In genomic region chr3:90081365-90082240, GRCm38 (mm10) we compare ENCODE assay signal across 8 mouse cellular contexts. TPM values are rescaled to one million over a fixed set of nuclear protein-coding genes. Genes with fewer than 3 reads are reported as not detected.
DNase-seq lines count a peak whose midpoint lies in the region; ATAC-seq and TF ChIP-seq lines count a peak whose summit lies in the region.

No protein-coding gene starts in this region.

- H3K36me3 ChIP-seq in spleen, adult 2 months (ENCODE audit: control insufficient read depth, insufficient read depth, low read length), result 0 out of 2 replicates have a peak, but pooled peaks cover 2% of the 10 kb centered on the region
- no peaks in the 10 kb centered on the region for H3K36me3 ChIP-seq in forebrain, embryonic 16.5 days (ENCODE audit: control insufficient read depth, insufficient read depth)
- H3K36me3 ChIP-seq in kidney, embryonic 16.5 days (ENCODE audit: insufficient read depth, low read length), result peaks cover 3% of the 10 kb centered on the region; the same call in 1 of the 2 replicates
- no peaks in the 10 kb centered on the region for H3K36me3 ChIP-seq in midbrain, embryonic 11.5 days (ENCODE audit: control insufficient read depth, insufficient read depth, low read length)

- TF ChIP-seq POLR2A in spleen, adult 2 months (IDR thresholded peaks at IDR 0.05; ENCODE audit: low read depth, low read length), result no peak

- H3K4me1 ChIP-seq in spleen, adult 2 months (ENCODE audit: control insufficient read depth, insufficient read depth, insufficient read length), result peaks cover 23% of the 10 kb centered on the region; the same call in 1 of the 2 replicates
- peaks cover 53% of the 10 kb centered on the region for H3K4me1 ChIP-seq in forebrain, embryonic 16.5 days (replicated peaks; ENCODE audit: control insufficient read depth, insufficient read depth, low read length)
- H3K4me1 ChIP-seq in kidney, embryonic 16.5 days (ENCODE audit: insufficient read depth, low read length), result peaks cover 58% of the 10 kb centered on the region
- peaks cover 36% of the 10 kb centered on the region for H3K4me1 ChIP-seq in midbrain, embryonic 11.5 days (ENCODE audit: control insufficient read depth, insufficient read depth, low read length)

- H3K9ac ChIP-seq in forebrain, embryonic 16.5 days (replicated peaks; ENCODE audit: low read depth, low read length), result no peak overlapping the region
- peak overlapping the region; percentile 40 for H3K9ac ChIP-seq in kidney, embryonic 16.5 days (replicated peaks; ENCODE audit: low read length)
- no peak overlapping the region; the same call in 1 of the 2 replicates for H3K9ac ChIP-seq in midbrain, embryonic 11.5 days (ENCODE audit: low read length)

- 18% methylated on average over 5 of the region's 5 CpGs for WGBS in spleen, adult 2 months
- WGBS in forebrain, embryonic 16.5 days, result 80% methylated on average over 5 of the region's 5 CpGs
- 61% methylated on average over 5 of the region's 5 CpGs for WGBS in kidney, embryonic 16.5 days
- 86% methylated on average over 5 of the region's 5 CpGs for WGBS in midbrain, embryonic 11.5 days

- H3K27me3 ChIP-seq in spleen, adult 2 months (ENCODE audit: control insufficient read depth, insufficient read depth, low read length), result no peaks in the 10 kb centered on the region
- H3K27me3 ChIP-seq in forebrain, embryonic 16.5 days (replicated peaks; ENCODE audit: control insufficient read depth, insufficient read depth, low read length), result no peaks in the 10 kb centered on the region
- H3K27me3 ChIP-seq in kidney, embryonic 16.5 days (ENCODE audit: insufficient read depth, low read length), result no peaks in the 10 kb centered on the region
- H3K27me3 ChIP-seq in midbrain, embryonic 11.5 days (ENCODE audit: control insufficient read depth, insufficient read depth, low read length), result no peaks in the 10 kb centered on the region

- peak overlapping the region; percentile 77 for H3K27ac ChIP-seq in spleen, adult 2 months (ENCODE audit: insufficient read depth, low read length)
- no peak overlapping the region for H3K27ac ChIP-seq in forebrain, embryonic 16.5 days (ENCODE audit: low read length)
- H3K27ac ChIP-seq in kidney, embryonic 16.5 days (ENCODE audit: low read length), result peak overlapping the region; percentile 78
- no peak overlapping the region for H3K27ac ChIP-seq in midbrain, embryonic 11.5 days (ENCODE audit: low read depth, low read length)

- ATAC-seq in forebrain, embryonic 16.5 days, result no peak
- no peak for ATAC-seq in kidney, embryonic 16.5 days (ENCODE audit: low FRiP score, low TSS enrichment)
- no peak for ATAC-seq in midbrain, embryonic 11.5 days (ENCODE audit: low FRiP score)

- H3K9me3 ChIP-seq in forebrain, embryonic 16.5 days (ENCODE audit: control insufficient read depth, low read length), result no peaks in the 10 kb centered on the region
- no peaks in the 10 kb centered on the region for H3K9me3 ChIP-seq in kidney, embryonic 16.5 days (ENCODE audit: low read length)
- no peaks in the 10 kb centered on the region for H3K9me3 ChIP-seq in midbrain, embryonic 11.5 days (ENCODE audit: control insufficient read depth, low read length)

- H3K4me3 ChIP-seq in spleen, adult 2 months (ENCODE audit: extremely low read depth, insufficient read depth, insufficient read length), result peak overlapping the region; percentile 49
- H3K4me3 ChIP-seq in forebrain, embryonic 16.5 days (replicated peaks; ENCODE audit: low read length), result no peak overlapping the region
- H3K4me3 ChIP-seq in kidney, embryonic 16.5 days (ENCODE audit: low read length), result peak overlapping the region; percentile 92
- H3K4me3 ChIP-seq in midbrain, embryonic 11.5 days (ENCODE audit: low read depth, low read length), result peak overlapping the region; percentile 11; the same call in 1 of the 2 replicates

- TF ChIP-seq CTCF in spleen, adult 2 months (IDR thresholded peaks at IDR 0.05; ENCODE audit: extremely low read depth, insufficient read depth, insufficient read length, insufficient replicate concordance), result no peak

- DNase-seq in spleen, adult 2 months (ENCODE audit: low read depth in 1 of 2, low spot score in 2 of 2), result peak in 1 of 2 experiments; percentile 50
- DNase-seq in spleen, postnatal 4 days (ENCODE audit: low spot score in 2 of 2), result no peak
- no peak for DNase-seq in midbrain, embryonic 11.5 days (ENCODE audit: low spot score, missing footprints)
- DNase-seq in embryo, embryonic 11 days, result no peak
- DNase-seq in ovary, postnatal 36 days (ENCODE audit: low spot score), result no peak
- DNase-seq in right cerebral cortex, postnatal 36 days (ENCODE audit: low spot score in 2 of 2), result no peak

- peak overlapping the region; percentile 94 for H3K4me2 ChIP-seq in forebrain, embryonic 16.5 days (ENCODE audit: low read length)
- H3K4me2 ChIP-seq in kidney, embryonic 16.5 days (replicated peaks; ENCODE audit: low read depth, low read length), result peak overlapping the region; percentile 77
- H3K4me2 ChIP-seq in midbrain, embryonic 11.5 days, result peak overlapping the region; percentile 91

RNA-seq across cellular contexts. Expression of gene Tpm3, which starts 9.2 kb away (rescaled TPM):
- polyA plus RNA-seq in spleen, adult 2 months (2012; rRNA removed), result 127 and 141 TPM in 2 replicates
- 471 and 509 TPM in 2 replicates for polyA plus RNA-seq in forebrain, embryonic 16.5 days (2015; fragmentation: Nextera tagmentation; extraction: Ambion mirVana)
- 543 and 583 TPM in 2 replicates for polyA plus RNA-seq in kidney, embryonic 16.5 days (2015; fragmentation: Nextera tagmentation; extraction: Ambion mirVana)
- polyA plus RNA-seq in midbrain, embryonic 11.5 days (2014; fragmentation: Nextera tagmentation; extraction: Ambion mirVana), result 499 and 533 TPM in 2 replicates

RNA-seq across cellular contexts. Expression of gene Nup210l, which starts 22.3 kb away (rescaled TPM):
- polyA plus RNA-seq in spleen, adult 2 months (2012; rRNA removed), result 0.53 and 0.56 TPM in 2 replicates
- polyA plus RNA-seq in forebrain, embryonic 16.5 days (2015; fragmentation: Nextera tagmentation; extraction: Ambion mirVana), result 0.22 and 0.42 TPM in 2 replicates
- polyA plus RNA-seq in kidney, embryonic 16.5 days (2015; fragmentation: Nextera tagmentation; extraction: Ambion mirVana), result 0.36 and 0.60 TPM in 2 replicates
- 0.57 and 0.60 TPM in 2 replicates for polyA plus RNA-seq in midbrain, embryonic 11.5 days (2014; fragmentation: Nextera tagmentation; extraction: Ambion mirVana)

RNA-seq across cellular contexts. Expression of gene Ubap2l, which starts 29.2 kb away (rescaled TPM):
- 81.5 and 85.5 TPM in 2 replicates for polyA plus RNA-seq in spleen, adult 2 months (2012; rRNA removed)
- polyA plus RNA-seq in forebrain, embryonic 16.5 days (2015; fragmentation: Nextera tagmentation; extraction: Ambion mirVana), result 146 and 158 TPM in 2 replicates
- polyA plus RNA-seq in kidney, embryonic 16.5 days (2015; fragmentation: Nextera tagmentation; extraction: Ambion mirVana), result 152 and 198 TPM in 2 replicates
- 209 and 218 TPM in 2 replicates for polyA plus RNA-seq in midbrain, embryonic 11.5 days (2014; fragmentation: Nextera tagmentation; extraction: Ambion mirVana)

RNA-seq across cellular contexts. Expression of gene 4933434E20Rik, which starts 30.2 kb away (rescaled TPM):
- 24.0 and 24.5 TPM in 2 replicates for polyA plus RNA-seq in spleen, adult 2 months (2012; rRNA removed)
- 220 and 232 TPM in 2 replicates for polyA plus RNA-seq in forebrain, embryonic 16.5 days (2015; fragmentation: Nextera tagmentation; extraction: Ambion mirVana)
- 184 and 187 TPM in 2 replicates for polyA plus RNA-seq in kidney, embryonic 16.5 days (2015; fragmentation: Nextera tagmentation; extraction: Ambion mirVana)
- 207 and 227 TPM in 2 replicates for polyA plus RNA-seq in midbrain, embryonic 11.5 days (2014; fragmentation: Nextera tagmentation; extraction: Ambion mirVana)

Comparison
In these comparisons a context has a peak if more than half of its experiments do, and no peak if none do; other contexts are left out.
1. H3K27ac ChIP-seq: peak in spleen, adult 2 months (single experiment) and kidney, embryonic 16.5 days (single experiment); none in forebrain, embryonic 16.5 days (single experiment) and midbrain, embryonic 11.5 days (single experiment).
2. Peak in every context shown above with its lines, with median percentiles within 50 percentile points of each other: H3K4me2 ChIP-seq.